Mouse (Mus musculus) splenic B cell, adult 2 months (primary cell): ENCODE results near the gene Clcn7.

Experiments
- DNase-seq: peaks from one replicate; pipeline ENCODE4 v3.0.0-alpha.2; 2011; ENCODE audit warnings: low read depth, low spot score
- H3K27me3 ChIP-seq: 2 replicates; pipeline ENCODE4 v1.6.1; 2012; ENCODE audit warnings: mild to moderate bottlenecking, low read length, moderate library complexity, mixed read lengths; ENCODE audit not compliant: control insufficient read depth, poor library complexity, insufficient read depth, severe bottlenecking
- H3K36me3 ChIP-seq: 2 replicates; pipeline ENCODE4 v1.6.1; 2012; ENCODE audit warnings: mild to moderate bottlenecking, low read length, moderate library complexity, mixed read lengths; ENCODE audit not compliant: control insufficient read depth, poor library complexity, insufficient read depth, severe bottlenecking

Clcn7 gene

GRCm38 (mm10) chr17:25133275-25133698 is at the start of gene Clcn7:
Clcn7 (plus strand) TSS chr17:25133391.
- peak; percentile 92 for DNase-seq
- no peaks in the 10 kb centered on the region; the same call in 1 of the 2 replicates for H3K27me3 ChIP-seq
- no peaks in the 10 kb centered on the region for H3K36me3 ChIP-seq

DNA sequence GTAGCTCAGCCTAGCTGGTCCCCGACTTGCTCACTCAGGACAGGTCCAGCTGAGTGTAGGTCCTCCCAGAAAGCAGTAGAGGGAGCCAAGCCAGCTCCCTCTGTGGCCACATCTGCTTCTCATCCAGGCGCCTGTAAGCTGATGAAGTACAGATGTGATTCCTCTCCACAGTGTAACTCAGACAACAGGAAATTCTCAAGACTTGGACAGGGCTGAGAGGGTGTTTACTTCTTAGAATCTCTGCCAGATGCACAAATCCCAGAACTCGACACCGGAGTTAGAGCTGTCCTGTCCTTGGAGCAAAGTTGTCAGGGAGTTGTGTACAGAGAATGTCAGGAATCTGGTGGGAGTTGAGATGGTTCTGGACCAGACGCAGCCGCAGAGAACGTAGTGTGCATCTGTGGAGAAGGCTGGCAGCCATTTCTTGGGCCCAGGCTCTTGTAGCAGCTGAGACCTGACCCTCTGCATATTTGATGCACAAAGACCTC is 49.7 kb upstream of the Clcn7 start, which contains the start of gene Tmem204:
Tmem204 (minus strand) TSS at position 148 of the 488 bp plus-strand sequence.
- no peak for DNase-seq
- Histone ChIP-seq H3K36me3 (peaks cover 6% of the 10 kb centered on the region), H3K27me3 (no peaks in the 10 kb centered on the region)

DNA sequence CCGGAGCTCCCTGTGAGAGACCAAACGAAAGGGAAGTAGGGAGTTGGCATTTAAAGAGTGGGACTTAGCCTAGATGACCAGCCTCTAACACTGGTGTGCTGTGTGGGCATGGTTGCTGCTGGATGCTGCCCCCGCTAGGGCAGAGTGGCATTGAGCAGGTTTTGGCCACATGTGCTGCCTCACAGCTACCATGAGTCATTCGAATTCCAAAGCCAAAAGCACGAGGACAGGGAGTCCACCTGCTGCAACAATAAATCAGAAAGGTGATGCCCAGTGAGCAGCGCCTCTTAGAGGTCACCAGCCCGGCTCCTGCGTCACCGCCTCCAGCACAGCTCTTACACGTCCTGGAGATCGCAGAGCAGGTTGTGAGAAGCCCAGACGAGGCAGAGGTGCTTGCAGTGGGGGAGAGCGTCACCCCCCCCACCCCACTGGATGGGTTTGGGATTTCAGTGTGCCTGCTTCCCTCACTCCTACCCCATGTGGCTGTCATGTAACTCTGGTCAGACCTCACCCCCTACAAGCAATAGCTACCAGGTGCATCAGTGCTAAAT is 48.3 kb upstream of the Clcn7 start:
- H3K36me3 ChIP-seq = peaks cover 8% of the 10 kb centered on the region
- no peak for DNase-seq
- no peaks in the 10 kb centered on the region for H3K27me3 ChIP-seq

DNA sequence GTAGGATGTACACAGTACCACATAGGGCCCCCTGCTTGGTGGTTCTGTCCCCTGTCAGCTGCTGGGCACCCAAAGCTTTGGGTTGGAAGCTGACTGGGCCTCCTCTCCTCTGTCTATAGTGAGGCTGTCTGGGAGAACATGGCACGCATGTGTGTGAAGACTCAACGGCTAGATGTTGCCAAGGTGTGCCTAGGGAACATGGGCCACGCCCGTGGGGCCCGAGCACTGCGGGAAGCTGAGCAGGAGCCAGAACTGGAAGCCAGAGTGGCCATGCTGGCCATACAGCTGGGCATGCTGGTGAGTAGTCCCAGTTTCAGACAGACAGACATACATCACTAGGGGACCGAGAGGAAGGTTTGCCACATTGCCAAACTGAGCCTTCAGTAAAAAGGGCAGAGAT is 46.5 kb upstream of the Clcn7 start:
- no peak for DNase-seq
- H3K36me3 ChIP-seq = peaks cover 8% of the 10 kb centered on the region
- no peaks in the 10 kb centered on the region for H3K27me3 ChIP-seq

DNA sequence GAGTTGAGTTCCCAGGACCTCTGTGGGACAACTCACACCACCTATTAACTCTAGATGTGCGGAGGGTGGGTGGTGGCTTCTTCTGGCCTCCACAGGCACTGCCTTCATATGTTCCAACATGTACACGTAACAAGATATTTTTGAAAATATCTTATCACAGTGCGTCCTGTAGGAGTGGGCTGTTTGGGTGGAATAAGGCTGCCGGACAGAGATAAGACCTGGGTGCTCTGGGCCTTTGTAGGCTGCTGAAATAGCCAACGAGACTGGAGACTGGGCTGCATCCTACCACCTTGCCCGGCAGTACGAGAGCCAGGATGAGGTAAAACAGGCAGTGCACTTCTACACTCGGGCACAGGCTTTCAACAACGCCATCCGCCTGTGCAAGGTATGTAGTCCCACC is 44.0 kb upstream of the Clcn7 start:
- no peaks in the 10 kb centered on the region for H3K27me3 ChIP-seq
- peaks cover 10% of the 10 kb centered on the region for H3K36me3 ChIP-seq
- no peak for DNase-seq

GRCm38 (mm10) chr17:25090450-25090849 is 42.7 kb upstream of the Clcn7 start:
- H3K36me3 ChIP-seq = peaks cover 13% of the 10 kb centered on the region
- H3K27me3 ChIP-seq = no peaks in the 10 kb centered on the region
- no peak for DNase-seq

- no peaks in the 10 kb centered on the region for H3K27me3 ChIP-seq
- H3K36me3 ChIP-seq = peaks cover 9% of the 10 kb centered on the region
- no peak for DNase-seq
Observed at GRCm38 (mm10) chr17:25096221-25096620, 37.0 kb upstream of the Clcn7 start.

- DNase-seq = no peak
- no peaks in the 10 kb centered on the region for H3K27me3 ChIP-seq
- peaks cover 6% of the 10 kb centered on the region; the same call in 1 of the 2 replicates for H3K36me3 ChIP-seq
Observed at GRCm38 (mm10) chr17:25100052-25100451, 33.1 kb upstream of the Clcn7 start.

DNA sequence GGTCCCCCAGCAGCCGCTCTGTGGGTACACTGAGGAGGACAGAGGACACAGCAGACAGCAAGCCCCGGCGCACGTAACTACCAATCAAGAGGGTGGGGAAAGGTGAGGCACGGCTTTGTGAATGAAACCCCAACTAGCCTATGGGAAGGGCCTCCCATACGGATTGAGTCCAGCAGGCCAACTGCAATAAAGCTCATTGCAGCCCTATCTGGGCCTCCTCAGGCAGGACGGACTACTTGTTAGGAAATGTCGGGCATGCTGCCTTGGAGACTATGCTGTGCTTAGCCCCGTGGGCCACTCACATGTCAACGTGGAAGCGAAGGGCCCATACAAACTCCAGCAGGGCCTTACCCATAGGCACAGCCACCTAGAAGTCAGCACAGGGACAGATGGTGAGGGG is 31.9 kb upstream of the Clcn7 start:
- Histone ChIP-seq H3K27me3 (no peaks in the 10 kb centered on the region), H3K36me3 (0 out of 2 replicates have a peak, but pooled peaks cover 5% of the 10 kb centered on the region)
- DNase-seq = no peak

DNA sequence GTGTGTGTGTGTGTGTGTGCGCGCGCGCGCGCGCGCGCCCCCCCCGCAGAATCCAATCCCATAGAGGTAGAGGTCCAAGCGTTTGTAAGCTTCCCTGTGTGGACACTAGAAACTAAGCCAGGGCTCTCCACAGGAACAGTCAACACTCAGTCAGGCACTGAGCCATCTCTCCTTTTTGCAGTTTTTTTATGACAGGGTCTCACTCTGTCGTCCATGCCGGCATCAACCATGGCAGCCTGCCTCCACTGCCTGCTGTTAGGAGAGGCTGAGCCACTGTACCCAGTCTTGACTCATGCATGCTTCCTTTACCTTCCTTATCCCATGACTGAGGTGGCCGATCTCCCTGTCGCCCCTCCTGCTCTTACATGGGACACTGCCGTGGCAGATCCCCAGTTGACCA is 25.4 kb upstream of the Clcn7 start:
- DNase-seq = no peak
- Histone ChIP-seq H3K36me3 (peaks cover 2% of the 10 kb centered on the region; the same call in 1 of the 2 replicates), H3K27me3 (no peaks in the 10 kb centered on the region)

- DNase-seq = peak; percentile 59
- Histone ChIP-seq H3K36me3 (no peaks in the 10 kb centered on the region; the same call in 1 of the 2 replicates), H3K27me3 (no peaks in the 10 kb centered on the region)
Observed at GRCm38 (mm10) chr17:25109578-25109977, 23.6 kb upstream of the Clcn7 start.

GRCm38 (mm10) chr17:25110590-25110989 is 22.6 kb upstream of the Clcn7 start:
- no peak for DNase-seq
- Histone ChIP-seq H3K27me3 (no peaks in the 10 kb centered on the region), H3K36me3 (no peaks in the 10 kb centered on the region; the same call in 1 of the 2 replicates)

DNA sequence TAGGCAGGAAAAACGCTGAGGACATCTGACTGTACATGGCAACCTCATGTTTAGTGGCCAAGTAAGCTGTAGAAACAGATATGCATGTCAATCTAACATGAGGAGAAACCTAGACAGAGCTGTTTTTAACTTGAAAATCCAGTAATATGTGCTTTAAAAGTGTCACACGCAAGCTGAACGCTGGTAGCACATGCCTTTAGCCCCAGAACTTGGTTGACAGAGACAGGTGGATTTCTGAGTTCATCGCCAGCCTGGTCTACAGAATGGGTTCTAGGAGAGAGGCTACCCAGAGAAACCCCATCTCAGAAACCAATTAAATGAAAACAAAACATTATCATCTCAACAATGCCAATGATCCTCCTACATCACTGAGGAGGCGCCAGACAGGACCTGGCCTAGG is 22.0 kb upstream of the Clcn7 start:
- Histone ChIP-seq H3K27me3 (no peaks in the 10 kb centered on the region), H3K36me3 (no peaks in the 10 kb centered on the region; the same call in 1 of the 2 replicates)
- DNase-seq = no peak

- Histone ChIP-seq H3K27me3 (no peaks in the 10 kb centered on the region), H3K36me3 (no peaks in the 10 kb centered on the region; the same call in 1 of the 2 replicates)
- DNase-seq = no peak
Observed at GRCm38 (mm10) chr17:25111739-25112422, 21.3 kb upstream of the Clcn7 start.

DNA sequence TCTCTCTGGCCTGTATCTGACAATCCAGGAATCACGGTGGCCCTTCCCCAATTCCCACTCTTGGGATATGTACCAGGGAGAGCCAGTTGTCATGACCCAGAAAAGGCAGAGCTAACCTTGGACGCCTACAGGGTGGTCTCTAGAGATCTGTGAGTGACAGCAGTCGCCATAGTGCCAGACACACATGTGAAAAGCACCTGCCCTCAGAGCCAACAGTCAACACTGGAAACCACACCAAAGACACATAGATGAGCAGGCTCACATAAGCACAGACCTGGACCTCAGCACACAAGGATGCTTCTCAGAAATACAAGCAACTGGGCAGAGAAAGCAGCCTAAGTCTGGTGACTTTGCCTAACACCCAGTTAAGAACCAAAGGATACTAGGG is 20.8 kb upstream of the Clcn7 start:
- Histone ChIP-seq H3K27me3 (no peaks in the 10 kb centered on the region), H3K36me3 (no peaks in the 10 kb centered on the region; the same call in 1 of the 2 replicates)
- DNase-seq = no peak
